Mouse (Mus musculus) CH12.LX (cell line): ENCODE results near the gene Uspl1. TPM values are rescaled to one million over a fixed set of nuclear protein-coding genes. Genes with fewer than 3 reads are reported as not detected.

Experiments
- DNase-seq: peaks from one replicate; pipeline ENCODE4 v3.0.0-alpha.2; 2013; ENCODE audit errors: extremely low read depth
- H3K27ac ChIP-seq: 2 replicates; pipeline ENCODE4 v1.5.1; 2012; ENCODE audit warnings: low read depth, mild to moderate bottlenecking, control low read depth, moderate library complexity; ENCODE audit not compliant: insufficient read depth
- H3K27me3 ChIP-seq: replicated peaks from 2 replicates; pipeline ENCODE3; 2012; ENCODE audit warnings: inconsistent platforms
- H3K36me3 ChIP-seq, 2 experiments: replicated peaks in 1 of 2; 2 replicates each; pipeline versions ENCODE3 to v1.6.1; 2012; ENCODE audit warnings: inconsistent platforms in 1 of 2, low read length in 1 of 2, mild to moderate bottlenecking in 1 of 2, mixed read lengths in 1 of 2, moderate library complexity in 1 of 2; ENCODE audit not compliant: control insufficient read depth in 1 of 2, insufficient read depth in 1 of 2
- H3K4me1 ChIP-seq, 2 experiments: 2 replicates each; pipeline ENCODE4 v1.6.1; 2012; ENCODE audit warnings: inconsistent platforms in 1 of 2, moderate library complexity in 1 of 2; ENCODE audit not compliant: insufficient read depth in 2 of 2, control insufficient read depth in 1 of 2
- H3K4me2 ChIP-seq: 2 replicates; pipeline ENCODE4 v1.6.1; 2012; ENCODE audit warnings: low read depth, mild to moderate bottlenecking, control low read depth; ENCODE audit not compliant: poor library complexity, insufficient read depth, severe bottlenecking
- H3K4me3 ChIP-seq, 3 experiments: fragments of 150-350 bp in 1 of 3; sonication (generic) in 1 of 3; replicated peaks in 1 of 3; 2 replicates each; pipeline versions ENCODE3 to v1.5.1; 2011 to 2012; ENCODE audit warnings: low read depth in 2 of 3, low read length in 2 of 3, mild to moderate bottlenecking in 2 of 3, moderate library complexity in 2 of 3, control low read depth in 1 of 3, improper control_type of control experiment in 1 of 3, inconsistent platforms in 1 of 3, mixed read lengths in 1 of 3; ENCODE audit not compliant: poor library complexity in 1 of 3
- H3K79me2 ChIP-seq: replicated peaks from 2 replicates; pipeline ENCODE4 v1.6.1; 2012; ENCODE audit warnings: mild to moderate bottlenecking, moderate library complexity; ENCODE audit not compliant: control insufficient read depth, poor library complexity, insufficient read depth, severe bottlenecking; ENCODE audit errors: extremely low read depth
- H3K9ac ChIP-seq: 2 replicates; pipeline ENCODE4 v1.6.1; 2012; ENCODE audit warnings: low read depth, mild to moderate bottlenecking, control low read depth, moderate library complexity; ENCODE audit not compliant: insufficient read depth
- H3K9me3 ChIP-seq: replicated peaks from 2 replicates; pipeline ENCODE3; 2012; ENCODE audit warnings: low read length, inconsistent platforms, mixed read lengths
- CHD1 ChIP-seq: IDR thresholded peaks from 2 replicates; pipeline ENCODE4 v1.6.1; 2012; ENCODE audit warnings: low read depth, low read length, improper control_type of control experiment, inconsistent platforms
- CHD2 ChIP-seq: IDR thresholded peaks from 2 replicates; pipeline ENCODE4 v1.6.1; 2011; ENCODE audit warnings: low read length, improper control_type of control experiment
- CTCF ChIP-seq, 2 experiments: IDR thresholded peaks in 1 of 2; conservative IDR thresholded peaks in 1 of 2; 2 replicates each; pipeline ENCODE4 v1.5.1; 2011 to 2012; ENCODE audit warnings: low read depth in 2 of 2, low read length in 2 of 2, improper control_type of control experiment in 1 of 2, inconsistent platforms in 1 of 2, mild to moderate bottlenecking in 1 of 2, moderate library complexity in 1 of 2
- E2F4 ChIP-seq: IDR thresholded peaks from 2 replicates; pipeline ENCODE4 v1.6.1; 2011; ENCODE audit warnings: low read depth, low read length, improper control_type of control experiment; ENCODE audit not compliant: insufficient replicate concordance
- EP300 ChIP-seq: IDR thresholded peaks from 2 replicates; pipeline ENCODE4 v1.6.1; 2011; ENCODE audit warnings: low read length, improper control_type of control experiment
- ETS1 ChIP-seq: conservative IDR thresholded peaks from 2 replicates; pipeline ENCODE4 v1.6.1; 2012; ENCODE audit warnings: low read depth, mild to moderate bottlenecking, inconsistent platforms, low read length, improper control_type of control experiment, moderate library complexity
- IRF4 ChIP-seq: IDR thresholded peaks from 2 replicates; pipeline ENCODE4 v1.6.1; 2014; ENCODE audit warnings: low read depth, mild to moderate bottlenecking, inconsistent platforms, low read length, improper control_type of control experiment
- JUN ChIP-seq: IDR thresholded peaks from 2 replicates; pipeline ENCODE4 v1.6.1; 2011; ENCODE audit warnings: low read depth, mild to moderate bottlenecking, low read length, improper control_type of control experiment, moderate library complexity; ENCODE audit not compliant: insufficient read depth
- KAT2A ChIP-seq: IDR thresholded peaks from 2 replicates; pipeline ENCODE4 v1.6.1; 2012; ENCODE audit warnings: low read length, improper control_type of control experiment, inconsistent platforms; ENCODE audit not compliant: insufficient replicate concordance
- MAFK ChIP-seq: IDR thresholded peaks from 2 replicates; pipeline ENCODE4 v1.6.1; 2011; ENCODE audit warnings: low read length, improper control_type of control experiment; ENCODE audit not compliant: insufficient replicate concordance
- MAX ChIP-seq: IDR thresholded peaks from 2 replicates; pipeline ENCODE4 v1.6.1; 2011; ENCODE audit warnings: low read length, improper control_type of control experiment
- MAZ ChIP-seq: IDR thresholded peaks from 2 replicates; pipeline ENCODE4 v1.6.1; 2012; ENCODE audit warnings: low read depth, mild to moderate bottlenecking, inconsistent platforms, low read length, improper control_type of control experiment, moderate library complexity
- MXI1 ChIP-seq: IDR thresholded peaks from 2 replicates; pipeline ENCODE4 v1.6.1; 2011; ENCODE audit warnings: mild to moderate bottlenecking, low read depth, low read length, improper control_type of control experiment
- MYC ChIP-seq: IDR thresholded peaks from 2 replicates; pipeline ENCODE4 v1.6.1; 2011; ENCODE audit warnings: low read depth, mild to moderate bottlenecking, improper control_type of control experiment, low read length
- NELFE ChIP-seq: IDR thresholded peaks from 2 replicates; pipeline ENCODE4 v1.6.1; 2011; ENCODE audit warnings: low read depth, low read length, improper control_type of control experiment
- PAX5 ChIP-seq: IDR thresholded peaks from 2 replicates; pipeline ENCODE4 v1.6.1; 2012; ENCODE audit warnings: low read length, inconsistent platforms, mixed read lengths
- POLR2A ChIP-seq: IDR thresholded peaks from 2 replicates; pipeline ENCODE4 v1.6.1; 2011; ENCODE audit warnings: low read depth, mild to moderate bottlenecking, improper control_type of control experiment, low read length
- POLR2AphosphoS2 ChIP-seq: IDR thresholded peaks from 2 replicates; pipeline ENCODE4 v1.6.1; 2011; ENCODE audit warnings: low read depth, low read length, improper control_type of control experiment
- RAD21 ChIP-seq: IDR thresholded peaks from 2 replicates; pipeline ENCODE4 v1.6.1; 2011; ENCODE audit warnings: low read depth, mild to moderate bottlenecking, low read length, improper control_type of control experiment, moderate library complexity
- SIN3A ChIP-seq: IDR thresholded peaks from 2 replicates; pipeline ENCODE4 v1.6.1; 2012; ENCODE audit warnings: low read length, improper control_type of control experiment, inconsistent platforms
- SMC3 ChIP-seq: IDR thresholded peaks from 2 replicates; pipeline ENCODE4 v1.6.1; 2011; ENCODE audit warnings: low read depth, low read length, improper control_type of control experiment
- TBP ChIP-seq: conservative IDR thresholded peaks from 2 replicates; pipeline ENCODE4 v1.6.1; 2011; ENCODE audit warnings: low read depth, low read length, improper control_type of control experiment
- TCF12 ChIP-seq: IDR thresholded peaks from 2 replicates; pipeline ENCODE4 v1.6.1; 2014; ENCODE audit warnings: low read depth, mild to moderate bottlenecking, inconsistent platforms, low read length, improper control_type of control experiment
- USF1 ChIP-seq: IDR thresholded peaks from 2 replicates; pipeline ENCODE4 v1.6.1; 2014; ENCODE audit warnings: low read depth, mild to moderate bottlenecking, inconsistent platforms, low read length, improper control_type of control experiment
- ZC3H11A ChIP-seq: IDR thresholded peaks from 2 replicates; pipeline ENCODE4 v1.6.1; 2012; ENCODE audit warnings: low read depth, mild to moderate bottlenecking, inconsistent platforms, low read length, improper control_type of control experiment
- ZKSCAN1 ChIP-seq: IDR thresholded peaks from 2 replicates; pipeline ENCODE4 v1.6.1; 2012; ENCODE audit warnings: low read depth, inconsistent platforms, low read length, improper control_type of control experiment, borderline replicate concordance
- ZMIZ1 ChIP-seq: IDR thresholded peaks from 2 replicates; pipeline ENCODE4 v1.6.1; 2012; ENCODE audit warnings: low read depth, mild to moderate bottlenecking, inconsistent platforms, low read length, improper control_type of control experiment
- dilution Hi-C: fragments of 300-500 bp; cut with MboI; formaldehyde crosslinking; loops from 2 replicates; pipeline ENCODE4 v1.14.3; 2020; ENCODE audit warnings: low sequenced_read_pairs; ENCODE audit not compliant: extremely low pct_unique_long_range_greater_than_20kb, extremely low pct_ligation_motif_present
- in situ Hi-C: fragments of 300-500 bp; cut with MboI; formaldehyde crosslinking; loops from 3 replicates; pipeline ENCODE4 v1.14.3; 2019; ENCODE audit warnings: low sequenced_read_pairs, low pct_ligation_motif_present, low pct_unique_long_range_greater_than_20kb, mixed read lengths
- polyA plus RNA-seq: library from polyadenylated mRNA; unstranded; fragments of >175 nt; gene quantifications from 2 replicates; pipeline ENCODE4 v1.2.1, GENCODE M21; 2012; ENCODE audit warnings: low read depth; ENCODE audit not compliant: insufficient read length
- total RNA-seq, 2 experiments: library from RNA; depleted of rRNA; stranded (reverse); fragments of 300-350 nt in 1 of 2; fragments of >200 nt in 1 of 2; gene quantifications; 2 replicates each; pipeline ENCODE4 v1.2.3; 2012 to 2014

Gene Uspl1
- total and polyA plus RNA-seq, 3 experiments, result 37.9 to 41.6 (median 40.2) TPM

- Histone ChIP-seq H3K9ac (no peak overlapping the region), H3K27me3 (no peaks in the 10 kb centered on the region), H3K4me3 (no peak overlapping the region), H3K4me2 (no peak overlapping the region), H3K4me1 (peaks cover 0 to 14% of the 10 kb centered on the region in 2 experiments; a peak in 2 of 4 replicates), H3K27ac (no peak overlapping the region), H3K36me3 (no peaks in the 10 kb centered on the region), H3K9me3 (no peaks in the 10 kb centered on the region), H3K79me2 (no peaks in the 10 kb centered on the region)
- no peak for DNase-seq
- no peak; the same call in 1 of the 2 replicates for TF ChIP-seq RAD21
- no peak for TF ChIP-seq ETS1
- no peak for TF ChIP-seq MAX
- TF ChIP-seq ZC3H11A, result no peak
- no peak for TF ChIP-seq SIN3A
- no peak for TF ChIP-seq TBP
- no peak for TF ChIP-seq JUN
- TF ChIP-seq KAT2A, result no peak
- no peak for TF ChIP-seq MAFK
- TF ChIP-seq USF1, result no peak
- TF ChIP-seq MAZ, result no peak
- no peak for TF ChIP-seq ZMIZ1
- no peak for TF ChIP-seq TCF12
- no peak for TF ChIP-seq E2F4
- in situ Hi-C loops (no loop called here), dilution Hi-C loops (no loop called here)
These were observed 27.1 kb upstream of the Uspl1 start for GRCm38 (mm10) chr5:149156886-149157563.

DNA sequence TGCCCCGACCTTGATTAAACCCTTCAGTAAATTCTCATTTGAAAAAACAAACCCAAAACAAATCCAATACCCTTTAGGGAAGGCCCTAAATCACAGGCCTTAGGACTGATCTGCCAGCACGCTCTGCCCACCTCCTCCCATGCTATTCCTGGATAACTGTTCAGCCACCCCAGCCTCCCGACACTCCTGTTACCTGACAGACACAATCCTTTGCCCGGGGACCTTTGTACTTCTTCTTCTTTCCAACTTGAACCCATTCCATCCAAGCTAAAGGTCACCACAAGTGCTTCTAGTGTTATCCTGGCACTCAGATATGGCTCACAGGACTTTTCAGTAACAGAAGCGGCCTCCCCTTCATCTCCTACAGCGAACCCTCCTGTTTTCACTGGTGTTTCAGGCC lies 25.1 kb upstream of the Uspl1 start:
- no peak overlapping the region for H3K9ac ChIP-seq
- H3K4me3 ChIP-seq, result no peak overlapping the region
- H3K79me2 ChIP-seq, result no peaks in the 10 kb centered on the region
- H3K27me3 ChIP-seq, result no peaks in the 10 kb centered on the region
- no peak overlapping the region for H3K4me2 ChIP-seq
- no peak for TF ChIP-seq IRF4
- TF ChIP-seq MAFK, result no peak
- no peak for TF ChIP-seq CHD1
- no peak for TF ChIP-seq ZKSCAN1
- TF ChIP-seq NELFE, result no peak
- no peak for TF ChIP-seq SMC3
- TF ChIP-seq MAZ, result no peak
- no peak for TF ChIP-seq USF1
- no peak for TF ChIP-seq TBP
- no peak for TF ChIP-seq PAX5
- TF ChIP-seq CTCF (conservative IDR thresholded peaks at IDR 0.05 in 1 of 2, IDR thresholded peaks at IDR 0.05 in 1 of 2; ENCODE audit: low read depth in 2 of 2, low read length in 2 of 2), result no peak
- TF ChIP-seq POLR2AphosphoS2, result no peak
- TF ChIP-seq ETS1, result no peak
- no peak for TF ChIP-seq EP300
- TF ChIP-seq POLR2A, result no peak
- TF ChIP-seq CHD2, result no peak
- TF ChIP-seq MYC, result no peak
- no peak for TF ChIP-seq MXI1
- no peak for TF ChIP-seq KAT2A
- in situ Hi-C loops (no loop called here), dilution Hi-C loops (no loop called here)
- H3K36me3 ChIP-seq, result no peaks in the 10 kb centered on the region
- H3K27ac ChIP-seq, result no peak overlapping the region
- DNase-seq, result no peak
- peaks cover 4 to 32% of the 10 kb centered on the region in 2 experiments; a peak in 3 of 4 replicates for H3K4me1 ChIP-seq
- H3K9me3 ChIP-seq, result no peaks in the 10 kb centered on the region
